Mouse (Mus musculus) kidney, embryonic 16.5 days (tissue): ENCODE measurements around the gene Kcna7. TPM values are rescaled to one million over a fixed set of nuclear protein-coding genes. Genes with fewer than 3 reads are reported as not detected.

ENCODE experiments used
- ATAC-seq: fragments of 200-750 bp; cut with Nextera tagmentation; 2 replicates; pipeline ENCODE4 v1.8.0; 2017; ENCODE audit warnings: moderate TSS enrichment; ENCODE audit not compliant: low FRiP score, low TSS enrichment
- H3K27ac ChIP-seq: fragments of 300-500 bp; sonication (generic); 2 replicates; pipeline ENCODE4 v1.5.1; 2014; ENCODE audit warnings: low read length
- H3K27me3 ChIP-seq: fragments of 300-500 bp; sonication (generic); 2 replicates; pipeline ENCODE4 v1.6.1; 2014; ENCODE audit warnings: low read length, control low read depth, mixed read lengths; ENCODE audit not compliant: insufficient read depth
- H3K36me3 ChIP-seq: fragments of 300-500 bp; sonication (generic); 2 replicates; pipeline ENCODE4 v1.6.1; 2014; ENCODE audit warnings: low read length, control low read depth, mixed read lengths; ENCODE audit not compliant: insufficient read depth
- H3K4me1 ChIP-seq: fragments of 300-500 bp; sonication (generic); 2 replicates; pipeline ENCODE4 v1.6.1; 2014; ENCODE audit warnings: low read length, control low read depth, mixed read lengths; ENCODE audit not compliant: insufficient read depth
- H3K4me2 ChIP-seq: fragments of 300-500 bp; sonication (generic); replicated peaks from 2 replicates; pipeline ENCODE4 v1.6.1; 2014; ENCODE audit warnings: low read depth, low read length
- H3K4me3 ChIP-seq: fragments of 300-500 bp; sonication (generic); 2 replicates; pipeline ENCODE4 v1.5.1; 2014; ENCODE audit warnings: mild to moderate bottlenecking, low read length
- H3K9ac ChIP-seq: fragments of 300-500 bp; sonication (generic); replicated peaks from 2 replicates; pipeline ENCODE4 v1.6.1; 2014; ENCODE audit warnings: low read length
- H3K9me3 ChIP-seq: fragments of 300-500 bp; sonication (generic); 2 replicates; pipeline ENCODE4 v1.6.1; 2016; ENCODE audit warnings: low read length, control low read depth
- WGBS: fragments of 180-500 bp; shearing (Covaris S2); extraction: QIAGEN DNeasy Blood & Tissue Kit; methylation state at CpG from one replicate; pipeline ENCODE4 v1.1.7; 2014; 5-methylcytosine and 5-hydroxymethylcytosine counted together
- polyA plus RNA-seq: library from polyadenylated mRNA; unstranded; fragments of >200 nt; fragmentation: Nextera tagmentation; extraction: Ambion mirVana; gene quantifications from 2 replicates; pipeline ENCODE4 v1.2.1, GENCODE M21; 2015

Gene Kcna7
- polyA plus RNA-seq, 1 experiment from 2014 or later, result not detected

DNA sequence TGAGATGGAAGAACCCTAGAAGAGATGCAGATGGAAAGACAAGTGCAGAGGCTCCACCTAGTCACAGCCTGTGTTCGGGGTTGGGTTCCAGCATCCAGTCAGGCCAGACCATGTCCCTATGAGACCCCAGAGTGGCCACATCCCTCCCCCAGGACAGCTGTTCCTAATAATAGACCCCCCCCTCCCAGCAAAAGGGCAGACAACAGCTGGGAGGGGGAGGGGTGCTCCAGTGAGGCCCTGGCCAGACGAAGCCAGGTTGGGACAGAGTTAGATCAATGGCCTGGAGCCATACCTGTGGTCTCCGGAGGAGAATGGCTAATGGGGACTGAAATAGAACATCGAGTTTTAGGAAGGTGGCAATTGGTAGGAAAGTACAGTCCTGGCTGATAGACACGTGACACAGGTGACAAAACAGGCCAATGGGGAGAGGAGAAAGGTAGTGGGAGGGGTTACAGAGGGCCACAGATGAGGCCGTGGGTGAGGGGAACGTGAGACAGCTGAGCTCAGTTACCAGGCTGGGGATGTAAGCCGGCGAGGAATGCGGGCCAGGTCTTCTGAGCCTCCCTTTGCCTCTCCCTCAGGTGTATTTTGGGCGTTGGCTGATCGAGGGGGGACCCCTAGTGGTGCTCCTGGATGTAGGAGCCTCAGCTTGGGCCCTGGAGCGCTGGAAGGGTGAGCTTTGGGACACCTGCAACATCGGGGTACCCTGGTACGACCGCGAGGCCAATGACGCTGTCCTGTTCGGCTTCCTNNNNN lies 32.2 kb downstream of the Kcna7 start, which contains the start of gene Ruvbl2:
TSS of gene Ruvbl2 (minus strand) at position 576 of the 756 bp plus-strand sequence.
- ATAC-seq, result no peak

DNA sequence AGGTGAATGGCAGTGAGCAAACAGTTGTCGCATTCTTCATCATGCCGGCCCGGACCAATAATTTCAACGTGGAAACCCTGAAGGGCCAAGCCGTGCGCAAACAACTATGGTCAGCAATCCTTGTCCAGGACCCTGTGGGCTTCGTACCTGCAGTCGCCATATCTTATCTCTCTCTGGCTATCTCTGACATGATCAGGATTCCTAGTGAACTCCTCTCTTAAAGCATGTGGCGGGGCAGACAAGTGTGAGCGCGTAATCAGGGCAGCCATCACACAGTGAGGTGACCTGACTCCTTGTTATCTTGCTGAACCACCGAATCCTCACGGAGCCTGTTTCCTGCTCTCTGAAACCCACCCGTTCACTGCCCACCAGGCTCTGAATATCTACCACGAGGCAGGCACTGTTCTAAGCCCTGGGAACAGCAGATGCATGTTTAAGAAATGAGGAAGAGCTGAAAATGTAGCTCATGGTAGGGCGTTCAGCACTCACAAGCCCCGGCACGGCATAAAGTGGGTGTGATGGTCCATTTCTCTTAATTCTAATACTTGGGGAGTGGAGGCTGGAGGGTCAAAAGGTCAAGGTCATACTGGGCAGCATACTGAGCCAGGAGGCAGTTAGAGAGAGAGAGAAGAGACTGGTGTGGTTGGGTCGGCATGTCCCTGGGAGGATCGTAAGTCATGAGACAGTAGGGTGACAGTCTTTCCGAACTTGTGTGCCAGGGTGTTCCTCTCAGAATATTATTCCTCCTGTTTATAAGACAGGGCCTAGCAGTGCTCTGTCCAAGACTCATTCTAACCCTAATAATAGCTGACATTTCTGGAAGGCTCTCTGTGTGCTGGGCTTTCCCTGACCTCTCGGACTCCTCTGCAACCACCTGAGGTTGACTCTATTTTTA lies 38.3 kb downstream of the Kcna7 start:
- Histone ChIP-seq H3K27ac (no peak overlapping the region), H3K4me2 (no peak overlapping the region), H3K9me3 (no peaks in the 10 kb centered on the region), H3K36me3 (peaks cover 59% of the 10 kb centered on the region), H3K4me3 (no peak overlapping the region), H3K9ac (no peak overlapping the region), H3K4me1 (peaks cover 6% of the 10 kb centered on the region; the same call in 1 of the 2 replicates), H3K27me3 (no peaks in the 10 kb centered on the region)
- WGBS, result 84% methylated on average over 22 of the region's 22 CpGs
- no peak for ATAC-seq

More for the DNA sequence above, 32.2 kb downstream of the Kcna7 start, which contains the start of gene Ruvbl2:
- Histone ChIP-seq H3K4me2 (peak within 1 kb of the TSS; percentile 41), H3K27me3 (no peaks in the 10 kb centered on the region), H3K36me3 (peaks cover 15% of the 10 kb centered on the region), H3K27ac (no peak within 1 kb of the TSS), H3K4me3 (peak within 1 kb of the TSS; percentile 0; the same call in 1 of the 2 replicates), H3K9me3 (no peaks in the 10 kb centered on the region), H3K4me1 (peaks cover 34% of the 10 kb centered on the region), H3K9ac (0 out of 2 replicates have a peak within 1 kb of the TSS, but pooled peaks have one; percentile 13)
- WGBS, result 23% methylated on average over 19 of the region's 19 CpGs

DNA sequence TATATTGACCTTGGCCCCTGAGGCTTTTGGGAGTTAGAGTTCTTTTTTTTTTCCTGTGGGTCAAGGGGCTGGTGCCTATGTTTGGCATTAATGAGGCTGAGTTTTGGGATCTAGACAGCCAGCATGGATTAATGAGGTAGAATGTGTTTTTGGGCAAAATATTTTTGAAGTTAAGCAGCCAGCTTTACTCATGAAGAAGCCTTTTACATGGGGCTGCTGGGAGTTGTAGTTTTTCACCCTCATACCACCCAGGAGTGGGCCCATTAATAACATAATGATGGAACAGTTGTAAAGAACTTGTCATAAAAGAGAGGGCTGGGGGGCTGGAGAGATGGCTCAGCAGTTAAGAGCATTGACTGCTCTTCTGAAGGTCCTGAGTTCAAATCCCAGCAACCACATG lies 41.1 kb downstream of the Kcna7 start:
- Histone ChIP-seq H3K9me3 (no peaks in the 10 kb centered on the region), H3K4me2 (no peak overlapping the region), H3K4me1 (peaks cover 6% of the 10 kb centered on the region; the same call in 1 of the 2 replicates), H3K9ac (no peak overlapping the region), H3K36me3 (peaks cover 55% of the 10 kb centered on the region), H3K27ac (no peak overlapping the region), H3K4me3 (no peak overlapping the region), H3K27me3 (no peaks in the 10 kb centered on the region)
- no peak for ATAC-seq

DNA sequence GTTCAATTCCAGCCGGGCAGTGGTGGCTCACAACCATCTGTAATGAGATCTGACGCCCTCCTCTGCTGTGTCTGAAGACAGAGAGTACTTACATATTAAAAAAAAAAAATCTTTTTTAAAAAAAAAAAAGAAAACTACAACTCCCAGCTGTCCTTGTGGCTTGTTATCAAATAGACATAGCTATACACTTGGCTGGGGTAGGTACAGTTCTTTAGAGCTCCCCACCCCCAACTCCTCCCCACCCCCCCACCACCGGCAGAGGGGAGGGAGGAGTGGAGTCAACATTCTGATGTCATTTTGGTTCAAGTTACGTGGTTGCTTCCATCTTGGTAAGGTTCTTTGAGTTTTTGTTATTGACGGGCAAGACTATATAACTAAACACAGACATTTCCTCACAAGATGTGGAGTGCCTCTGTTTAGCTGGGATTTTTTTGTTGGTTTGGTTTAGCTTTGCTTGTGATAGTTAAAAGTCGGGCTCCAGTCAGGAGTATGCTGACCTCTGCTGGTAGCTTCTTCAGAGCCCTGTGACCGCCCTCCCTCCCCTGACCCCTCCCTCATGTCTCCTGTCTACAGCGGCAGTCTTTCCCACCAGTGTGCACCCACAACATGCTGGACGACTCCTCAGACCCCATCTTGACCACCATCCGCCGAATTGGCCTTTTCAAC lies 42.0 kb downstream of the Kcna7 start:
- H3K9me3 ChIP-seq, result no peaks in the 10 kb centered on the region
- no peak overlapping the region for H3K4me3 ChIP-seq
- H3K4me1 ChIP-seq, result peaks cover 6% of the 10 kb centered on the region; the same call in 1 of the 2 replicates
- H3K9ac ChIP-seq, result no peak overlapping the region
- H3K27ac ChIP-seq, result no peak overlapping the region
- H3K36me3 ChIP-seq, result peaks cover 57% of the 10 kb centered on the region
- H3K4me2 ChIP-seq, result no peak overlapping the region
- WGBS, result 40% methylated on average over 11 of the region's 11 CpGs
- ATAC-seq, result peak; percentile 33; the same call in 1 of the 2 replicates
- no peaks in the 10 kb centered on the region for H3K27me3 ChIP-seq

DNA sequence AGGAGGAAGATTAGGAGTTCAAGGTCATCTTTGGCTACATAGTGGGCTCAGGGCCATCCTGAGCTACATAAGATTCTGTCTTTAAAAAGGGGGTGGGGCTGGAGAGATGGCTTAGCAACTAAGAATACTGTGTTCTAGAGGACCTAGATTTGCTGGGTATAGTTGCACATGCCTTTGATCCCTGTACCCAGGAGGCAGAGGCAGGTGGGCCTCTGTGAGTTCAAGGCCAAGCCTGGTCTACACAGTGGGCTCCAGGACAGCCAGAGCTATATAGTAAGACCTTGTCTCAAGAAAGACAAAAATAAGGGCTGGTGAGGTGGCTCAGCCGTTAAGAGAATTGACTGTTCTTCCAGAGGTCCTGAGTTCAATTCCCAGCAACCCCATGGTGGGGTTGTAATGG lies 44.5 kb downstream of the Kcna7 start:
- 88% methylated on average over 1 of the region's 1 CpGs for WGBS

GRCm38 (mm10) chr7:45451344-45451982 lies 46.0 kb downstream of the Kcna7 start:
- peaks cover 6% of the 10 kb centered on the region; the same call in 1 of the 2 replicates for H3K4me1 ChIP-seq
- H3K27ac ChIP-seq, result no peak overlapping the region
- peak; percentile 66 for ATAC-seq
- no peak overlapping the region for H3K4me2 ChIP-seq
- 58% methylated on average over 23 of the region's 23 CpGs for WGBS
- H3K9me3 ChIP-seq, result no peaks in the 10 kb centered on the region
- H3K4me3 ChIP-seq, result no peak overlapping the region
- H3K27me3 ChIP-seq, result no peaks in the 10 kb centered on the region
- H3K36me3 ChIP-seq, result peaks cover 36% of the 10 kb centered on the region
- no peak overlapping the region for H3K9ac ChIP-seq

More for the DNA sequence above, 44.5 kb downstream of the Kcna7 start:
- Histone ChIP-seq H3K36me3 (peaks cover 43% of the 10 kb centered on the region), H3K9me3 (no peaks in the 10 kb centered on the region), H3K27me3 (no peaks in the 10 kb centered on the region), H3K4me1 (peaks cover 6% of the 10 kb centered on the region; the same call in 1 of the 2 replicates), H3K27ac (no peak overlapping the region), H3K9ac (no peak overlapping the region), H3K4me2 (no peak overlapping the region), H3K4me3 (no peak overlapping the region)
- no peak for ATAC-seq

DNA sequence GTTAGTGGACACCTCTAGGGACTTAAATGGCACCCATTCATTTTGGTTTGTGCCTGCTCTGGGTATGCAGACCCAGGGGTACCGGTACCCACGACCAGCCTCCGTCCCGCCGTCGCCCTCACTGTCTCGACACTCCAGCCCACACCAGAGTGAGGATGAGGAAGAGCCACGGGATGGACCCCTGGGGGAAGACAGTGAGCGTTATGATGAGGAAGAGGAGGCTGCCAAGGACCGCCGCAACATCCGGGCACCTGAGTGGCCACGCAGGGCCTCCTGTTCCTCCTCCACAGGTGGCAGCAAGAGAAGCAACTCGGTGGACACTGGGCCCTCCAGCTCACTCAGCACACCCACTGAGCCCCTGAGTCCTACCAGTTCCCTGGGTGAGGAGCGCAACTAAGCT lies 49.5 kb downstream of the Kcna7 start:
- H3K27ac ChIP-seq, result no peak overlapping the region
- H3K36me3 ChIP-seq, result peaks cover 38% of the 10 kb centered on the region

DNA sequence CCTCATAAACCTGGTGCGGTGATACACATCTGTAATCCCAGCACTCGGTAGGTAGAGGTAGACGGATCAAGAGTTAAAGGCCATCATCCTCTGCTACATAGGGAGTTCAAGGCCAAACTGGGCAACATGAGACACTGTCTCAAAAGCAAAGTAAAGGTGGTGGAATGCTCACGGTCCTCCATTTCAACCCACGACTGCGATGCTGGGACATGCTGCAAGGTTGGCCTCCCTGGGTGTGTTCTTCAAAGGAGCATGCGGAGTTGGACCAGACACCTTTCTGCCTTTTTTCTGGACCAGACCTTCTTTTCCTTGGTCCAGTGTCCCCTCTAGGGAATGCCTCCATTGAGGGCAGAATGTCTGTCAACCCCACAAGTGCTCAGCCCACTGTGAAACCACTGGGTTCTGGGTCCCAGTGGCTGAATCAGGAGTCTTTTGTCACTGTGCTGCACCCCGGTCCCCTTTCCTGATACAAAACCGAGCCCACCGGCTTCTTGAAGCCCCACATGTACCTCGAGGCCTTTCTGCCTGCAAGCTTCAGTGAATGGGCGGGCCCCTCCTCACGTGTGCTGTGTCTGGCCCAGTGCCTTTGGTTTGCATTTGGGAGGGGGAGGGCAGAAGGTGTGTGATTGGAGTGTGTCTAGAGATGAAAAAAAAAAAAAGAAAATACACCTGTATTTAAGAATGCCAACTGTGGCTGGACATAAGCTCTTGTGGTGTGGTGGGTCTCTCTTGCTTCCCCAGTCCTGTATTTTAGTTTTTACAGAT lies 50.7 kb downstream of the Kcna7 start:
- Histone ChIP-seq H3K9ac (no peak overlapping the region), H3K4me3 (no peak overlapping the region), H3K4me2 (no peak overlapping the region), H3K9me3 (no peaks in the 10 kb centered on the region), H3K36me3 (peaks cover 34% of the 10 kb centered on the region), H3K27ac (peak overlapping the region; percentile 48; the same call in 1 of the 2 replicates), H3K4me1 (peaks cover 30% of the 10 kb centered on the region), H3K27me3 (no peaks in the 10 kb centered on the region)
- no peak for ATAC-seq
- 78% methylated on average over 13 of the region's 13 CpGs for WGBS

More for the DNA sequence above, 49.5 kb downstream of the Kcna7 start:
- no peaks in the 10 kb centered on the region for H3K9me3 ChIP-seq
- no peak for ATAC-seq
- H3K27me3 ChIP-seq, result no peaks in the 10 kb centered on the region
- WGBS, result 91% methylated on average over 15 of the region's 15 CpGs
- H3K4me2 ChIP-seq, result no peak overlapping the region
- no peak overlapping the region for H3K4me3 ChIP-seq
- no peak overlapping the region for H3K9ac ChIP-seq
- peaks cover 18% of the 10 kb centered on the region for H3K4me1 ChIP-seq
